Mouse (Mus musculus): ENCODE data around the gene Acta2. TPM values are rescaled to one million over a fixed set of nuclear protein-coding genes. Genes with fewer than 3 reads are reported as not detected.
A peak's percentile ranks its signal among the peaks of the same experiment; 100 is the strongest.

Gene Acta2
- polyA plus RNA-seq, 1 experiment from 2014 or later = 31.5 TPM

GRCm38 (mm10) chr19:34237746-34238145 is 17.6 kb downstream of the Acta2 start:
- H3K9ac ChIP-seq (ENCODE audit: low read length) = no peak overlapping the region
- WGBS = 97% methylated on average over 2 of the region's 2 CpGs

GRCm38 (mm10) chr19:34236049-34236448 is 19.3 kb downstream of the Acta2 start:
- 99% methylated on average over 3 of the region's 3 CpGs for WGBS
- ATAC-seq (ENCODE audit: low FRiP score) = no peak
- no peak overlapping the region for H3K4me3 ChIP-seq (ENCODE audit: low read depth, low read length)
- no peaks in the 10 kb centered on the region for H3K9me3 ChIP-seq (ENCODE audit: control insufficient read depth, low read length)
- no peak overlapping the region for H3K4me2 ChIP-seq
- H3K9ac ChIP-seq (ENCODE audit: low read length) = no peak overlapping the region
- DNase-seq (ENCODE audit: low spot score, missing footprints) = no peak
- H3K36me3 ChIP-seq (ENCODE audit: control insufficient read depth, insufficient read depth, low read length) = no peaks in the 10 kb centered on the region
- H3K27me3 ChIP-seq (ENCODE audit: control insufficient read depth, insufficient read depth, low read length) = no peaks in the 10 kb centered on the region
- no peaks in the 10 kb centered on the region for H3K4me1 ChIP-seq (ENCODE audit: control insufficient read depth, insufficient read depth, low read length)
- no peak overlapping the region for H3K27ac ChIP-seq (ENCODE audit: low read depth, low read length)

More at GRCm38 (mm10) chr19:34237746-34238145, 17.6 kb downstream of the Acta2 start:
- no peak overlapping the region for H3K4me2 ChIP-seq
- DNase-seq (ENCODE audit: low spot score, missing footprints) (peak; percentile 49), ATAC-seq (ENCODE audit: low FRiP score) (no peak)
- no peak overlapping the region for H3K27ac ChIP-seq (ENCODE audit: low read depth, low read length)
- no peaks in the 10 kb centered on the region for H3K27me3 ChIP-seq (ENCODE audit: control insufficient read depth, insufficient read depth, low read length)
- no peaks in the 10 kb centered on the region for H3K4me1 ChIP-seq (ENCODE audit: control insufficient read depth, insufficient read depth, low read length)
- H3K9me3 ChIP-seq (ENCODE audit: control insufficient read depth, low read length) = no peaks in the 10 kb centered on the region
- no peak overlapping the region for H3K4me3 ChIP-seq (ENCODE audit: low read depth, low read length)
- H3K36me3 ChIP-seq (ENCODE audit: control insufficient read depth, insufficient read depth, low read length) = no peaks in the 10 kb centered on the region

GRCm38 (mm10) chr19:34233944-34234343 is 21.4 kb downstream of the Acta2 start:
- ATAC-seq (ENCODE audit: low FRiP score) = no peak
- Histone ChIP-seq H3K4me2 (no peak overlapping the region), H3K36me3 (ENCODE audit: control insufficient read depth, insufficient read depth, low read length) (no peaks in the 10 kb centered on the region), H3K27me3 (ENCODE audit: control insufficient read depth, insufficient read depth, low read length) (no peaks in the 10 kb centered on the region), H3K4me1 (ENCODE audit: control insufficient read depth, insufficient read depth, low read length) (no peaks in the 10 kb centered on the region), H3K4me3 (ENCODE audit: low read depth, low read length) (no peak overlapping the region), H3K9ac (ENCODE audit: low read length) (no peak overlapping the region), H3K9me3 (ENCODE audit: control insufficient read depth, low read length) (no peaks in the 10 kb centered on the region), H3K27ac (ENCODE audit: low read depth, low read length) (no peak overlapping the region)
- 92% methylated on average over 14 of the region's 14 CpGs for WGBS
- DNase-seq (ENCODE audit: low spot score, missing footprints) = peak; percentile 47

GRCm38 (mm10) chr19:34232326-34232725 is 23.1 kb downstream of the Acta2 start:
- 50% methylated on average over 5 of the region's 5 CpGs for WGBS

GRCm38 (mm10) chr19:34231596-34231995 is 23.8 kb downstream of the Acta2 start:
- H3K4me2 ChIP-seq = no peak overlapping the region
- no peaks in the 10 kb centered on the region for H3K4me1 ChIP-seq (ENCODE audit: control insufficient read depth, insufficient read depth, low read length)
- WGBS = 78% methylated on average over 7 of the region's 7 CpGs
- H3K27me3 ChIP-seq (ENCODE audit: control insufficient read depth, insufficient read depth, low read length) = no peaks in the 10 kb centered on the region
- DNase-seq (ENCODE audit: low spot score, missing footprints) = no peak
- no peaks in the 10 kb centered on the region for H3K36me3 ChIP-seq (ENCODE audit: control insufficient read depth, insufficient read depth, low read length)
- H3K9me3 ChIP-seq (ENCODE audit: control insufficient read depth, low read length) = no peaks in the 10 kb centered on the region
- no peak overlapping the region for H3K27ac ChIP-seq (ENCODE audit: low read depth, low read length)
- no peak overlapping the region for H3K9ac ChIP-seq (ENCODE audit: low read length)
- no peak overlapping the region for H3K4me3 ChIP-seq (ENCODE audit: low read depth, low read length)
- ATAC-seq (ENCODE audit: low FRiP score) = no peak

More at GRCm38 (mm10) chr19:34232326-34232725, 23.1 kb downstream of the Acta2 start:
- no peaks in the 10 kb centered on the region for H3K36me3 ChIP-seq (ENCODE audit: control insufficient read depth, insufficient read depth, low read length)
- no peak overlapping the region for H3K9ac ChIP-seq (ENCODE audit: low read length)
- peak; percentile 69 for DNase-seq (ENCODE audit: low spot score, missing footprints)
- ATAC-seq (ENCODE audit: low FRiP score) = no peak
- no peaks in the 10 kb centered on the region for H3K9me3 ChIP-seq (ENCODE audit: control insufficient read depth, low read length)
- H3K27me3 ChIP-seq (ENCODE audit: control insufficient read depth, insufficient read depth, low read length) = no peaks in the 10 kb centered on the region
- H3K4me3 ChIP-seq (ENCODE audit: low read depth, low read length) = no peak overlapping the region
- H3K27ac ChIP-seq (ENCODE audit: low read depth, low read length) = no peak overlapping the region
- no peaks in the 10 kb centered on the region for H3K4me1 ChIP-seq (ENCODE audit: control insufficient read depth, insufficient read depth, low read length)
- H3K4me2 ChIP-seq = no peak overlapping the region

GRCm38 (mm10) chr19:34222805-34223204 is 32.6 kb downstream of the Acta2 start:
- Histone ChIP-seq H3K27me3 (ENCODE audit: control insufficient read depth, insufficient read depth, low read length) (no peaks in the 10 kb centered on the region), H3K36me3 (ENCODE audit: control insufficient read depth, insufficient read depth, low read length) (no peaks in the 10 kb centered on the region), H3K27ac (ENCODE audit: low read depth, low read length) (no peak overlapping the region), H3K4me2 (no peak overlapping the region), H3K9ac (ENCODE audit: low read length) (no peak overlapping the region), H3K9me3 (ENCODE audit: control insufficient read depth, low read length) (no peaks in the 10 kb centered on the region), H3K4me3 (ENCODE audit: low read depth, low read length) (no peak overlapping the region), H3K4me1 (ENCODE audit: control insufficient read depth, insufficient read depth, low read length) (no peaks in the 10 kb centered on the region)
- WGBS = 88% methylated on average over 3 of the region's 3 CpGs
- ATAC-seq (ENCODE audit: low FRiP score) = no peak
- DNase-seq (ENCODE audit: low spot score, missing footprints) = peak; percentile 37

GRCm38 (mm10) chr19:34220732-34221380 is 34.5 kb downstream of the Acta2 start:
- Histone ChIP-seq H3K4me1 (ENCODE audit: control insufficient read depth, insufficient read depth, low read length) (no peaks in the 10 kb centered on the region), H3K9ac (ENCODE audit: low read length) (no peak overlapping the region), H3K9me3 (ENCODE audit: control insufficient read depth, low read length) (no peaks in the 10 kb centered on the region), H3K4me2 (no peak overlapping the region), H3K36me3 (ENCODE audit: control insufficient read depth, insufficient read depth, low read length) (no peaks in the 10 kb centered on the region), H3K4me3 (ENCODE audit: low read depth, low read length) (no peak overlapping the region), H3K27me3 (ENCODE audit: control insufficient read depth, insufficient read depth, low read length) (no peaks in the 10 kb centered on the region), H3K27ac (ENCODE audit: low read depth, low read length) (no peak overlapping the region)
- 70% methylated on average over 3 of the region's 3 CpGs for WGBS
- DNase-seq (ENCODE audit: low spot score, missing footprints) (peak; percentile 2), ATAC-seq (ENCODE audit: low FRiP score) (no peak)

GRCm38 (mm10) chr19:34219260-34219968 is 36.0 kb downstream of the Acta2 start:
- Histone ChIP-seq H3K9me3 (ENCODE audit: control insufficient read depth, low read length) (no peaks in the 10 kb centered on the region), H3K4me2 (no peak overlapping the region), H3K36me3 (ENCODE audit: control insufficient read depth, insufficient read depth, low read length) (no peaks in the 10 kb centered on the region), H3K27ac (ENCODE audit: low read depth, low read length) (no peak overlapping the region), H3K9ac (ENCODE audit: low read length) (no peak overlapping the region), H3K27me3 (ENCODE audit: control insufficient read depth, insufficient read depth, low read length) (no peaks in the 10 kb centered on the region), H3K4me3 (ENCODE audit: low read depth, low read length) (no peak overlapping the region), H3K4me1 (ENCODE audit: control insufficient read depth, insufficient read depth, low read length) (no peaks in the 10 kb centered on the region)
- DNase-seq (ENCODE audit: low spot score, missing footprints) = peak; percentile 8
- WGBS = 78% methylated on average over 5 of the region's 5 CpGs
- no peak for ATAC-seq (ENCODE audit: low FRiP score)

- WGBS = 80% methylated on average over 3 of the region's 3 CpGs
- Histone ChIP-seq H3K9me3 (ENCODE audit: control insufficient read depth, low read length) (no peaks in the 10 kb centered on the region), H3K27me3 (ENCODE audit: control insufficient read depth, insufficient read depth, low read length) (no peaks in the 10 kb centered on the region), H3K27ac (ENCODE audit: low read depth, low read length) (no peak overlapping the region), H3K36me3 (ENCODE audit: control insufficient read depth, insufficient read depth, low read length) (no peaks in the 10 kb centered on the region), H3K4me2 (no peak overlapping the region), H3K4me1 (ENCODE audit: control insufficient read depth, insufficient read depth, low read length) (no peaks in the 10 kb centered on the region), H3K9ac (ENCODE audit: low read length) (no peak overlapping the region), H3K4me3 (ENCODE audit: low read depth, low read length) (no peak overlapping the region)
- peak; percentile 59 for DNase-seq (ENCODE audit: low spot score, missing footprints)
- ATAC-seq (ENCODE audit: low FRiP score) = no peak
Measured at GRCm38 (mm10) chr19:34217761-34218160, 37.6 kb downstream of the Acta2 start.

Data from midbrain, embryonic 11.5 days (tissue).